Mouse (Mus musculus) right cerebral cortex, adult 18-20 months (tissue): ENCODE results near the gene A2ml1.

Source experiments
- DNase-seq: peaks from one replicate; pipeline ENCODE4 v3.0.0; 2022; ENCODE audit warnings: mixed read lengths

Gene A2ml1

GRCm38 (mm10) chr6:128549463-128550452 is 31.6 kb downstream of the A2ml1 start:
- DNase-seq: no peak

- DNase-seq: no peak
Observed at GRCm38 (mm10) chr6:128548532-128548931, 32.9 kb downstream of the A2ml1 start.

DNA sequence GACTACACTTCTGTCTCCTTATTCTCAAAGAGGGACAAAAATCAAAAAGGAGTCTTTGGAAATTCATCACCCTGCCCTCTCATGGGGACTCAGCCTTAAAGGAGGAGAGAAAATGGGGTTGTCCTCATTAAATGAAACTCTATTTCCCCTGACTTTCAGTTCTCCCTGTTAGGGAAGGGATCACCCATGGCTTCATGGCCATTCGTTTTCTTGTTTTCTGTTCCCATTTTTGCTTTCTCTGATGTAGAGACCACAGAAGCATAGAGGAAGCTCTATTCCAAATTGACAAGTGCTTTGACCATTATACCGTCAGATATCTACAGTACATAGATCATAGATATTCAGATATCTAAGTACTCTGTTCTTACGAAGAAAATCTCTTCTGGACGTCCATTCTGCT is 36.0 kb downstream of the A2ml1 start:
- no peak for DNase-seq

DNA sequence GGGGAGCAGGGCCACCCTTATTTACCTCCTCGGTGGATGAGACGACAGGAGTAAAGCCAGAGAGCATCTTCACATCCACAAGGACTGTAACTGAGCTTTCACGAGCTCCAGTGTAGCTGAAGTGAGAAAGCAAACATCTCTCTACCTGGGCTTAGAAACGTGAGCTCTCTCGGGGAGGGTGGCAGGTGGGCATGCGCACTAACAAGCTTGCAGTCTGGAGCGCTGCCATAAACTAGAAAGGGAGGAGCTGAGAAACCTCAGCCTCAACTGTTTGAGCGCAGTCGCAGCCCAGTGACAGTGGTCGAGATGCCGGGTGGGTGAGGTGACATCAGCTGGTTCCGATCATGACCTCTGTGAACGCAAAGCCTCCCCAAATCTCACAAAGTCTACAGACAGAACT is 38.2 kb downstream of the A2ml1 start:
- DNase-seq: peak; percentile 26

DNA sequence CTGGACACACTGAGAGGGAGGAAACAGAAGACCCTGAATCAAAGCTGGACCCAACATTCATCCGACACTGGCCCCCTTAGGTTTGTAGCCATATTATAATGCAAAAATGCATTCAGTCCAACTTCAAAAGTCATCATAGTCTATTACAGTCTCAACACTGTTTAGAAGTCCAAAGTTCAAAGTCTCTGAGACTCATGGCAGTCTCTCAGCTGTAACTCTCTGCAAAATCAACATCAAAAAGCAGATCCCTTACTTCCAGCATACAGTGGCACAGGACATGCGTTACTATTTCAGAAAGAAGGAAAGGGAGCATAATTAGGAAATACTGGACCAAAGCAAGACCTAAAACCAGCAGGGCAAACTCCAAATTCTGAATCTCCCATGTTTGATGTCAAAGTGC is 46.2 kb downstream of the A2ml1 start:
- DNase-seq: no peak

DNA sequence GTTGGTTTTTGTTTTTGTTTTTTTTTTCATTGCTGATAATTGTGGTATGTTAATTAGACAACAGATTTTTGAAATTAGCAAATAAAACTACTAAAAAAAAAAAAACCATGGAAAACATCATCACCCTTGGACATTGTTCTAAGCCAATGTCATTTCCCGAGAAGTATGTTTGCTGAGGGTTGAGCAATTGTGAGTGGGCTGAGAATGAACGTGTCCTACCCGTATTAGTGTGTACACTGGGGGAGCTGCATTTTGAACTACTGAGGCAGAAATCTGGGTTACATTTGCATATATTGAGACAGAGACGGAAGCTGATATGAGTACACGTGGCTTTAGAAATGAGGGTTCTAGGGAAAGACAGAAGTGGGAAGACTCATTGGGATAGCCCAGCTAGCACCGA is 48.1 kb downstream of the A2ml1 start:
- no peak for DNase-seq

DNA sequence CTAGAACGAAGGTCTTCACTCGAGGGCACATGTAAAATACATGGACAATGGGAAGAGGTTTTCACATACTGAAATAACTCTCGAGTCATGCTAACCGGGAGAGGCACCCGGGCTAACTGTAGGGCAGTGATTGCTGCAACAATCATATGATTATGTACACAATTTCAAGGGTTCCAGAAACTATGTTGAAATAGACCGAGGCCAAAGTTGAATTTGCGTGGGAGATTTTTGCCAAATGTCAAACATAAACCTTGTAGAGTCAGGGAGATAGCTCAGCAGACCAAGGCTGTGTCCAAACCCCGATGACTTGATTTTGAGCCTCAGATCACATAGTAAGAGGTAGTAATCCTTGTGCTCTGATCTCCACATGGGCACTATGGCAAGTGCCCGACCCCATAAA is 48.7 kb downstream of the A2ml1 start:
- DNase-seq: no peak

- DNase-seq: no peak
Observed at GRCm38 (mm10) chr6:128528491-128528890, 52.9 kb downstream of the A2ml1 start.

DNA sequence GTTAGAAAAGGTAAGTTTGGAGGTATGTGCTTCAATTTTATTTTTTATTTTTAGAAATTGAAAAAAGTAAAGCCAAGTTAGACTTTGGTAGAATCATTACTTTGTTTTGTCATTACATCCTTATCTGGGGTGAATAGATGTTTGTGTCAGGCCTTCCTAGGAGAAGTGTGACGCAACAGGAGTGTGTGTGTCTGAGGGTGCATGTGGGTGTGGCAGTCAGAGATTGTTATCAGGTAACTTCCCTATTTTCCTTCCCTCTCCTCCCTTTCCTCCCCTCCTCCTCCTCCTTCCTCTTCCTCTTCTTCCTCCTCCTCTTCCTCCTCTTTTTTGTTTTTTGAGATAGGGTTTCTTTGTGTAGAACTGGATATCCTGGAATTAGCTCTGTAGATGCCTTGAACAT is 54.3 kb downstream of the A2ml1 start:
- no peak for DNase-seq

DNA sequence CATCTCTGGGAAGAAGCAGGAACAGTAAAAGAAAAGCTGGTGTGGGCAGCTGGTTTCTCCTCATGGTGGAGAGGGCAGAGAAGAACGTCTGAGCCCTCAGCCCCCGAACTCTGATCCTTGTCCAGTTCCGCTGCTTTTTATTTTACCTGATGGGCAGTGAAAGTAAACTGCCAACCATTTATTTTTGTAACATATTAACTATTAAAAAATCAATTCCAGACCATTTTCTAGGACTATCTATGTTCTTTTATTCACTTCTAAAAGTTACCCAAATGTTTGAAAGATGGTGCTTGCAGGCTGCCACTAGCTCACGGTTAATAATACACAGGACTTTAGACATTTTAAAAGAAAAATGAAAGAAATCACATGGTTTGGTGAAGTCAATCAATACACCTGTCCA is 54.8 kb downstream of the A2ml1 start, which contains the start of gene Pzp:
TSS of gene Pzp (minus strand) at position 120 of the 400 bp plus-strand sequence.
- DNase-seq: no peak

- no peak for DNase-seq
Observed at GRCm38 (mm10) chr6:128525801-128526200, 55.6 kb downstream of the A2ml1 start.

GRCm38 (mm10) chr6:128523360-128523759 is 58.0 kb downstream of the A2ml1 start:
- no peak for DNase-seq

DNA sequence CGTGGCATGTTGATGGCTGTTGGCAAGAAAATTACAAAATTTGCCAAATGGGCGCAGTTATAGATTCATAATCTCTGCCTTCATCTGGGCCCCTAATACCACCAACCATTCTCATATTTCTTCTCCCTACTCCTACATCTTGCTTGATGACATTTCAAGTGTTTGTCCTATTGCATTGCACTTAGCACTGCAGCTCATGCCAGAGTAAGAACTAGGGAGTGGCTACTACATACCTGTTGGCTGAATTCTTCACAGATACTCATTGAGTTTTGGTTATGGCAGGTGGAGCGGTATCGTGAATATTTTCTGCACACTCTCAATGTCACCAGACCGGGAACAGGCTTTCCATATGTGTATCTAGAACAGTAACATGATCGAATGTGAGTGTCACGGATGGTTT is 62.2 kb downstream of the A2ml1 start:
- DNase-seq: no peak

- DNase-seq: peak; percentile 3
Observed at GRCm38 (mm10) chr6:128505676-128506236, 75.7 kb downstream of the A2ml1 start.

DNA sequence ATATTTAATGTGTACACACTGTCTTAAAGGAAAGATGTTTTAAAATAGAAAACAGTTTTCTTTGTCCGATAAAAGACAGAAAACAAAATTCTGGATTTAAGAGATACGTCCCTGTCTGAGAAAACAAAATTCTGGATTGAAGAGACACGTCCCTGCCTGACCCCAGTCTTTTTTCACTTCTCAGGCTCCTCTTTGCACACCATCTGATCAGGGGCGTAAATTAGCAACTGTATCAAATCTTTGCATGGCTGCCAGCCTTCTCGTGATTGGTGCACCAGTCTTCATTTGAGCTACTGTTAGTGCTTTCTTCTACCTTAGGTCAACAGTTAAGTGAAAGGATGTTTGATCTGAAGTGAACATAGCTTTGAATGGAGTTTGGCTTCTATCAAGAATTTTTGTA is 76.7 kb downstream of the A2ml1 start:
- no peak for DNase-seq

- DNase-seq: no peak
Observed at GRCm38 (mm10) chr6:128495346-128495745, 86.1 kb downstream of the A2ml1 start.

GRCm38 (mm10) chr6:128494646-128495331 is 86.6 kb downstream of the A2ml1 start:
- DNase-seq: no peak

DNA sequence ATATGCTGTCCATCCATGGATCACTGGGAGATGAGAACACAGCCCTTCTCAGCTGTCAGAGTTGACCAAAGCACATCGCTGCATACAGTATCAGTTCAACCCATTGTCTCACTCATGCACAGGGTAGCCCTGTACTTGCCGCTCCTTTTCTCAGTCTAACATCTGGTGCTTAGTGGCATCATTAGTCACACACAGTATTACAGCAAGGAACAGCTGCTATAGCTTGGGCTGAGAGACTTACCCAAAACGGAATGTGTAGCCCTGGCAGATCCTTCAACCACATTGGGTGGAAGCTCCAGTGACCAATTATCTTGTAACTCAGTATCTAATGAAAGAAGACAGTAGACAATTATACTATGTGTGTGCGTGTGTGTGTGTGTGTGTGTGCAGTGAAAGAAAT is 89.5 kb downstream of the A2ml1 start:
- no peak for DNase-seq

- DNase-seq: no peak
Observed at GRCm38 (mm10) chr6:128490141-128490540, 91.3 kb downstream of the A2ml1 start.
